Mouse (Mus musculus): Measurements from ENCODE around the gene Depdc1b.

DNA sequence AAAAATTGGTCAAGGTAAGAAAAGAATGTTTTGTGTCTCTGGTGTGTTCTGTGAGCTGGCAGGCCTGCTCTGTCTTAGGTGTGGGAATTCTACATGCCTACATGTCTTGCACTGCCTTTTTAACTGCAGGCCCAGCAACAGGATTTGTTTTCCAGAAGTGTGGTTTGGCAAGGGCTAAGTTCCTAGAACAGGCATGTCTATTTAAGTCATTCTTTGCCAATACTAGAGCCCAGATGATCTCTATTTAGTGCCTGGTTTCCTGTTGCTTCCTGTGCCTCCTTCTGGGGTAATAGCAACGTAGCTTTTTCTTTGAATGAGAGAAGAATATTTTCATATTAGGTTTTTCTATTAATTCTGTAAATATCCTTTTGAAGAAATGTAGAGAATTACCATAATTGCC lies 39.6 kb upstream of the Depdc1b start:
- no peak for TF ChIP-seq CTCF (IDR thresholded peaks at IDR 0.05; ENCODE audit: borderline replicate concordance, extremely low read depth, insufficient read depth, insufficient read length)
- no peak for TF ChIP-seq POLR2A (IDR thresholded peaks at IDR 0.05; ENCODE audit: borderline replicate concordance, extremely low read depth, insufficient read depth, insufficient read length, poor library complexity, severe bottlenecking)
